Mouse (Mus musculus) forebrain, embryonic 13.5 days (tissue): ENCODE data around the gene Hist2h2be. TPM values are rescaled to one million over a fixed set of nuclear protein-coding genes. Genes with fewer than 3 reads are reported as not detected.
"Not testable (repeated sequence)": the region's sequence is repeated elsewhere in the genome, so short reads cannot be mapped to it uniquely, and the experiment has no call there.

Source experiments
- ATAC-seq: fragments of 200-750 bp; cut with Nextera tagmentation; 2 replicates; pipeline ENCODE4 v1.8.0; 2017
- H3K27ac ChIP-seq: fragments of 300-500 bp; sonication (generic); 2 replicates; pipeline ENCODE4 v1.5.1; 2015; ENCODE audit warnings: inconsistent platforms, mild to moderate bottlenecking, moderate library complexity
- H3K27me3 ChIP-seq: fragments of 300-500 bp; sonication (generic); 2 replicates; pipeline ENCODE4 v1.6.1; 2015; ENCODE audit warnings: mild to moderate bottlenecking, inconsistent platforms
- H3K36me3 ChIP-seq: fragments of 300-500 bp; sonication (generic); 2 replicates; pipeline ENCODE4 v1.6.1; 2015; ENCODE audit warnings: mild to moderate bottlenecking, inconsistent platforms; ENCODE audit not compliant: poor library complexity, severe bottlenecking
- H3K4me1 ChIP-seq: fragments of 300-500 bp; sonication (generic); 2 replicates; pipeline ENCODE4 v1.6.1; 2015; ENCODE audit warnings: inconsistent platforms
- H3K4me2 ChIP-seq: fragments of 300-500 bp; sonication (generic); 2 replicates; pipeline ENCODE4 v1.6.1; 2015; ENCODE audit warnings: inconsistent platforms, mild to moderate bottlenecking, moderate library complexity
- H3K4me3 ChIP-seq: fragments of 300-500 bp; sonication (generic); 2 replicates; pipeline ENCODE4 v1.5.1; 2015; ENCODE audit warnings: mild to moderate bottlenecking, inconsistent platforms
- H3K9ac ChIP-seq: fragments of 300-500 bp; sonication (generic); 2 replicates; pipeline ENCODE4 v1.6.1; 2015; ENCODE audit warnings: mild to moderate bottlenecking, inconsistent platforms
- H3K9me3 ChIP-seq: fragments of 300-500 bp; sonication (generic); replicated peaks from 2 replicates; pipeline ENCODE4 v1.6.1; 2016; ENCODE audit warnings: inconsistent platforms
- WGBS: fragments of 180-500 bp; shearing (Covaris S2); methylation state at CpG from one replicate; pipeline ENCODE4 v1.1.7; 2015; 5-methylcytosine and 5-hydroxymethylcytosine counted together
- polyA plus RNA-seq: library from polyadenylated mRNA; unstranded; fragments of >200 nt; fragmentation: Nextera tagmentation; extraction: Ambion mirVana; gene quantifications from 2 replicates; pipeline ENCODE4 v1.2.1, GENCODE M21; 2015

Hist2h2be gene
- polyA plus RNA-seq, 1 experiment from 2014 or later, result 11.0 TPM

DNA sequence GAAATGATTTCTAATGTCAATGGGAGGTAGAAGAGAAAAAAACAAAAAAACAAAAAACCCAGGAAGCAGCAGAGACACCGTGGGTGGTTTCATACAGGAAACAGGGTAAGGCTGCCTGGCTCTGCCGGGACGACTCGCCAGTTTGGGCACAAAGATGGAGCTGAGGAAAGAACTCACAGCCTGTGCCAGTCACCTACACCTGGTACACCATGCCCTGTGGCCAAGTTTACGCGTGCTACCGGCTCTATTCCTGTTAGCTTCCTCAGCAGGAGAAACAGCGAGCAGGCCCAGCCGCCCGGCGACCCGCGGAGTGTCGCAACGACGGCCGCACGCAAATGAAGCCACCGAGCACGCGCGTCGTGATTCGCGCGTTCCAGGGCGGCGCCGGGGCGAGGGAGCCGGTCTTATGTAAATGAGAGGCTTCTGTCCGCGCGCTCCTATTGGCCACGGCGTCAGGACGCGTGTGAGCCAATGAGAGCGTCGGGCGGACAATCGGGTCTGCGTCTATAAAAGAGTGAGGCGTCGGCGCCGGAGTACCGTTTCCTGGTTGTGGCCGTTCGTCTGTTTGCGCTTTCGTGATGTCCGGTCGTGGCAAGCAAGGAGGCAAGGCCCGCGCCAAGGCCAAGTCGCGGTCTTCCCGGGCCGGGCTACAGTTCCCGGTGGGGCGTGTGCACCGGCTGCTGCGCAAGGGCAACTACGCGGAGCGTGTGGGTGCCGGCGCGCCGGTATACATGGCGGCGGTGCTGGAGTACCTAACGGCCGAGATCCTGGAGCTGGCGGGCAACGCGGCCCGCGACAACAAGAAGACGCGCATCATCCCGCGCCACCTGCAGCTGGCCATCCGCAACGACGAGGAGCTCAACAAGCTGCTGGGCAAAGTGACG, 24.3 kb downstream of the Hist2h2be start, which contains the start of gene Hist2h2aa1:
Hist2h2aa1 (plus strand) TSS at position 495 of the 884 bp plus-strand sequence.
- Histone ChIP-seq H3K4me3 (peak within 1 kb of the TSS; percentile 48), H3K4me2 (peak within 1 kb of the TSS; percentile 70), H3K27ac (peak within 1 kb of the TSS; percentile 96), H3K4me1 (peaks cover 46% of the 10 kb centered on the region), H3K9ac (peak within 1 kb of the TSS; percentile 79)
- not testable (repeated sequence) for H3K36me3 ChIP-seq, H3K27me3 ChIP-seq, H3K9me3 ChIP-seq
- peak; percentile 91 for ATAC-seq
- under 1% methylated on average over 27 of the region's 88 CpGs for WGBS

DNA sequence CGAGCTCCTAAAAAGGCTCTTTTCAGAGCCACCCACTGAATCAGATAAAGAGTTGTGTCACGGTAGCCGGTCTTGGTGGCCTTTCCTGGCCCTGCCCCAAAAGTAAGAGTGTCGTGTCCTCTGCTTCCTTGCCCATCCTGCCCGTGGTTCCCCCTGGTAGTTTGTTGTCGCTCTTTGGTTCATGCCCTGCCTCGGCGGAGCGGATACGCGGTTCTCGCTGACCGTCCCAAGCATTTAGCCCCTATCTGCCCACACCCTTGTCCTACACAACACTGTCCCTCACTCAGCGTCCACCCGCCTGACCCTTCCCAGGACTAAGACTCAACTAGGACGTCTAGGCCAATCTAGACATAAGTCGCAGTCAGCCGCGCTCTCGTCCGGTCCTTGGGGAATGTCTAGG, 25.1 kb downstream of the Hist2h2be start:
- H3K9me3 ChIP-seq, ATAC-seq, H3K36me3 ChIP-seq, H3K27me3 ChIP-seq: not testable (repeated sequence)
- peaks cover 42% of the 10 kb centered on the region for H3K4me1 ChIP-seq
- peak overlapping the region; percentile 51 for H3K4me2 ChIP-seq
- H3K9ac ChIP-seq, result peak overlapping the region; percentile 60; the same call in 1 of the 2 replicates
- H3K4me3 ChIP-seq, result peak overlapping the region; percentile 38
- 0% methylated on average over 10 of the region's 21 CpGs for WGBS
- H3K27ac ChIP-seq, result peak overlapping the region; percentile 80

DNA sequence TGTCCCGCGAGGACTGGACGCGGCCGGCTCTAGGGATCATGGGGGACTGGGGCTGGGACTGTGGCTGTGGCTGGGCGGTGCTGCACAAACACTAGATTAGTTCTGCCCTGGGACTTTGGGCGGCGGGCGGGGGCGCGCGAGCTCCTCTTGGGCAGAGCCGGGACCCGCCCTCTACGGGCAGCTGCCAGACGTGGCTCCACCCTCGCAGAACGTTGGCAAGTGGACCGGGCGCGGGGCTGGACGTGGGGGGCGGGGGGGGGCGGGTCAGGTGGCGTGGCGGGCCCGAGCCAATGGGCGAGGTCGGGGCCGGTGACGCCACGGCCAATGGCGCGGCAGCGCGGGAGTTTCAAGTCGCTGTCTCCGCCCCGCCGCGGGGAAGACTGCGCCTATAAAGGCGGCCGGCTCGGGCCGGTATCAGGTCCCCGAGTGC, 25.5 kb downstream of the Hist2h2be start, which contains the start of gene Hist2h3c1:
Hist2h3c1 (plus strand) TSS at position 259 of the 430 bp plus-strand sequence.
- ATAC-seq, result peak; percentile 90
- Histone ChIP-seq H3K4me3 (peak within 1 kb of the TSS; percentile 45), H3K4me1 (peaks cover 39% of the 10 kb centered on the region), H3K27ac (peak within 1 kb of the TSS; percentile 80), H3K4me2 (peak within 1 kb of the TSS; percentile 62), H3K9ac (peak within 1 kb of the TSS; percentile 73)
- not testable (repeated sequence) for H3K27me3 ChIP-seq, H3K9me3 ChIP-seq, H3K36me3 ChIP-seq
- 0% methylated on average over 1 of the region's 47 CpGs for WGBS

DNA sequence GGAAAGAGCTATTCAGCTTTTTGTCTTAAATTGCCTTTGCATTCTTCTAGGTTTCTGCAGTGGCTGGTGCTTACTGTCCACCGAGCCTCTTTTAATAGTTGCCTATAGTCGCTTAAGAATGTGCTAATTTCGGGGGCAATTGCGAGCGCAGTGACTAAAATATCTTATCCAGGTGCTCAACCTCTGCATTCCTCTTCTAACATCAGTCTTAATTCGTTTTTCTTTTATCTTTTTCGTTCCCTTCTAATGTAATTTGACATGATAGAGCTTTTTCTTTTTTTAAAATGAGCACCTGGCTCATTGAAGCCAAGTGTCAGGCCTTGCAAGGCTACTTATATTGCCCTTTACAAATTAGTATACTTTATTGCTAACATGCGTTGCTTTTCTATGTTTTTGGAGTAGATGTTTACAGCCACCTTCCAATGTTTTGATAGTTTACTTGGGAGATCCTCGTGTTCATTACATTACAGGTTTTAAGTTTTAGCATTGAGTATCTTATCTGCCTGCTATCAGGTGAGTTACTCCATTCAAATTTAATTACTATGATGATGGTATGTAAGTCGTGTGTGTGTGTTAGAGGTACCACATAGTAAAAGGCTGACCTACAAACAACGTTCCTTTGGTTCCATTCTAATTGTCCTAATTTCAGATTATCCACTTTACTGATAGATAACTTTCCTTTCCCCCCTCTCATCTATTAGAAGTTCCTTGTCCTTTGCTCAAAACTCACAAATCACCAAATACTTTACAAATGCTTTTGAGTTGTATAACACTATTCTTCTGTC, 26.6 kb downstream of the Hist2h2be start:
- Histone ChIP-seq H3K4me3 (peak overlapping the region; percentile 45), H3K27ac (peak overlapping the region; percentile 71), H3K9me3 (no peaks in the 10 kb centered on the region), H3K27me3 (no peaks in the 10 kb centered on the region), H3K36me3 (no peaks in the 10 kb centered on the region), H3K4me2 (peak overlapping the region; percentile 62), H3K9ac (peak overlapping the region; percentile 73), H3K4me1 (peaks cover 39% of the 10 kb centered on the region)
- no peak for ATAC-seq
- 2% methylated on average over 11 of the region's 11 CpGs for WGBS

DNA sequence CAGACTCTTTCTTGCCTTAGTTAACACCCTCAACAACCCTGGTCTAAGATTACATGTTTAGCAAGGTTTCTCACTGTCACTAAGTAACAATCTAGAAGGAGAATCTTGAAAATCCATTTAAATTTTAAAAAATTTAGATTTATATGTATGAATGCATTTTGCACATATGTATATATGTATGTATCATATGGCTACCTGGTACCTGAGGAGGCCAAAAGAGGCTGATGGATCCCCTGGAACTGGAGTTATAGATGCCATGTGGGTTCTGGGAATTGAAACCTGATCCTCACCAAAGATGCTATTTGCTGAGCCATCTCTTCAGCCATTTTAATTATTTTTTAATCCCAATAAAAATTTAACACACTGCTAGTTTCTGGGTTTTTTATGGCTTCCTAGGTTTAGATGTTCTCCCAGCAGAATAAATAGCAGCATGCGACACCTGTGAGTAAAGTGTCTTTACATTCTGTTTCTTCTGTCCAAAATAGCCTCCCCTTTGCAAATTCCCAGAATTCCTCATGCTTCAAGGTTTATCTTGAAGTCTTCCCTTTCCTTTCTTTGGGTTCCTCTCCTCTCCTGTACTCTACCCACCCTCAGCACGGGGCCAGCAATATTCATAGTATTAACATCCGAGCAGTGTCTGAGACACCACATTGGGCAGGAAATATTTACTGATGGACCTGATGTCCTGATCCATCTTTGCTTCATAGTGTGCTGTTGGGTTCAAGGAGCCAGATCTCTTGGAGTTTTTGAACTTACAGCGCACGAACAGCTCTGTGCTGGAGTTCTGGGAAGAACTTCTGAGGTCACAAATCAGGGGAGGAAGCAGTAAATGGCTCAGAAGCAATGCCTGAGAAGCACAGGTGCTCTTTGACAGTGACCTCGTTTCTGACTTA, 27.5 kb downstream of the Hist2h2be start:
- no peaks in the 10 kb centered on the region for H3K9me3 ChIP-seq
- no peak overlapping the region for H3K27ac ChIP-seq
- WGBS, result 54% methylated on average over 6 of the region's 6 CpGs
- H3K27me3 ChIP-seq, result no peaks in the 10 kb centered on the region
- peak overlapping the region; percentile 45 for H3K4me3 ChIP-seq
- no peaks in the 10 kb centered on the region for H3K36me3 ChIP-seq
- peaks cover 39% of the 10 kb centered on the region for H3K4me1 ChIP-seq
- ATAC-seq, result no peak
- H3K9ac ChIP-seq, result peak overlapping the region; percentile 73
- H3K4me2 ChIP-seq, result peak overlapping the region; percentile 62

DNA sequence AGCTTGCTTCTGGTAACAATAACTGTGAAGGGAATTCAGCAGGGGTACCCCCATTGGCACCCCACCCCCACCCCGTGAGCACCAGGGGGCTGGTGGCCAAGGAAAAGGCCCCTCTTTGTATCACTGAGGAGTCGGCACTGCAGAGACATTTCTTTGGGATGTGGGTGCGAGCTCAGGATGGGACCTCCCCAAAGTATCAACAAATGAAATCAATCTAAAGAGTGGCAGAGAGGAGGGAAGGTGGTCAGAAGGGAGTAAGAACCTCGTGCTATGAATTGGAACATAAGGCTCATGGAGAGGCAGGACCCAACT, 28.1 kb downstream of the Hist2h2be start:
- peak overlapping the region; percentile 62 for H3K4me2 ChIP-seq

DNA sequence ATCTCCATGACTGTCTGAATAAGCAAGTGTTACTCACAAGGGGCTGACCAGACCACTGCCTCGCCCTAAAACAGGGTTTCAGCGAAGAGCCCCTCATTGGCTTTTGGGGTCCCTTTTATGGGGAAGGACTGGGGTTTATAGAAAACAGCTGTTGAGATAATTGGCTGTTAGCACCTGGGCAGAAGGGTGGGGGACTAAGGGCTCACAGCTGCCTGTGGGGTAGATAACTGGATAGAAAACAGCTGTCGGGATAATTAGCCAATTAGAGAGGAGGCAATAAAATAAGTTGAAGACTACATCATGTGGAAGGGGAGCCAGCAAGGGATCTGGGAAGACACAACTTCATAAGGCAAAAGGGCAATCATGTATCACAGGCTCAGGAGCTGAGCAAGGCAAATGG, 30.0 kb downstream of the Hist2h2be start:
- Histone ChIP-seq H3K4me2 (no peak overlapping the region), H3K9me3 (no peaks in the 10 kb centered on the region), H3K36me3 (no peaks in the 10 kb centered on the region), H3K4me1 (peaks cover 25% of the 10 kb centered on the region), H3K27me3 (no peaks in the 10 kb centered on the region), H3K4me3 (no peak overlapping the region), H3K27ac (no peak overlapping the region), H3K9ac (no peak overlapping the region)
- WGBS, result 74% methylated on average over 3 of the region's 3 CpGs
- no peak for ATAC-seq

More for the DNA sequence above, 28.1 kb downstream of the Hist2h2be start:
- Histone ChIP-seq H3K9me3 (no peaks in the 10 kb centered on the region), H3K9ac (0 out of 2 replicates have a peak overlapping the region, but pooled peaks have one; percentile 73), H3K27ac (no peak overlapping the region), H3K36me3 (no peaks in the 10 kb centered on the region), H3K27me3 (no peaks in the 10 kb centered on the region), H3K4me1 (peaks cover 34% of the 10 kb centered on the region), H3K4me3 (peak overlapping the region; percentile 45; the same call in 1 of the 2 replicates)
- no peak for ATAC-seq
- 49% methylated on average over 4 of the region's 4 CpGs for WGBS

DNA sequence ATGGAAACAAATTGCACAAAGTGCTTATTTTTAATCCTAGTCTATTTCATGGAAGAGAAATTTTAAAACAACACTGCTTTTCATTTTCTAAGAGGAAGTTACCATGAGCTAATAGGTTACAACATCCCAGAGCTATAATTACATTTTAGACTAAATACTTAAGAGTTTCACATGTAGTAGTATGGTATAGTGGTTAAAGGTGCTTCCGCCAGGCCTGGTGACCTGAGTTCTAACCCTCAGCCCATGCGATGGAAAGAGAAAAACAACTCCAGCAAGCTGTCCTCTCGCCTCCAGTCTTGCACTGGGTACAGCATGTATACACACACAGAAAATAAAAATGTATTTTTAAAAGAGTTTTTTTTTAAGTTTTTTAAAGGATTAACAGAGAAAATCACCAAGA, 30.9 kb downstream of the Hist2h2be start:
- Histone ChIP-seq H3K9me3 (no peaks in the 10 kb centered on the region), H3K9ac (no peak overlapping the region), H3K27ac (no peak overlapping the region), H3K4me2 (no peak overlapping the region), H3K4me1 (peaks cover 25% of the 10 kb centered on the region), H3K4me3 (no peak overlapping the region), H3K36me3 (no peaks in the 10 kb centered on the region), H3K27me3 (no peaks in the 10 kb centered on the region)
- 93% methylated on average over 3 of the region's 3 CpGs for WGBS
- ATAC-seq, result no peak

DNA sequence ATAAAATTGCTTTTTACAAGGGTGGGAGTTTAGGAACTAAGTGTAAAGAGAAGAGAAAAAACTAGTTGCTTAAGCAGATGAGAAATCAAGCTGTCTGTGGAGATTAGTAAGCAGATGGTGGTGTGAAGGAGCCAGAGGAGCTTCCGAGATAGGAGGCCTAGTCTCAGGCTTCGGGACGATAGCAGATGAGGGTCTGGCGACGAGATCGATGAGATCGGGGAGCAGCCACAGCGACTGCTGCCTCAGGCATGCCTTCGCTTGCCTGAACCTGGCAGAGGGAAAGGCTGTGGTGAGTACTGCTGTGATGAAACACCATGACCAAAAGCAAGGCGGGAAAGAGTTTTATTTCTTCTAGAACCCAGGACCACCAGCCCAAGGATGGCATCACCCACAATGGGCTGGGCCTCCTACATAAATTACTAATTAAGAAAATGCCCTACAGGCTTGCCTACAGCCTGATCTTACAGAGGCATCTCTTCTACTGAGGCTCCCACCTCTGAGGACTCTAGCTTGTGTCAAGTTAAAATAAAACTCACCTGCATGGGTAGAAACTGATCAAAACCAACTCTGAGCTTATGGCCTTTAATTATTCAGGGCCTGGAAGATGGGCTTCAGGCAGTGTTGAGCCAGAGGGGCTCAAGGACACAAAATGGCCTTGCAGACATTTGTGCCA, 33.9 kb downstream of the Hist2h2be start:
- Histone ChIP-seq H3K36me3 (no peaks in the 10 kb centered on the region), H3K9ac (no peak overlapping the region), H3K4me2 (no peak overlapping the region), H3K4me3 (no peak overlapping the region), H3K9me3 (no peaks in the 10 kb centered on the region), H3K27me3 (no peaks in the 10 kb centered on the region), H3K4me1 (no peaks in the 10 kb centered on the region), H3K27ac (no peak overlapping the region)
- 69% methylated on average over 10 of the region's 10 CpGs for WGBS
- ATAC-seq, result no peak

DNA sequence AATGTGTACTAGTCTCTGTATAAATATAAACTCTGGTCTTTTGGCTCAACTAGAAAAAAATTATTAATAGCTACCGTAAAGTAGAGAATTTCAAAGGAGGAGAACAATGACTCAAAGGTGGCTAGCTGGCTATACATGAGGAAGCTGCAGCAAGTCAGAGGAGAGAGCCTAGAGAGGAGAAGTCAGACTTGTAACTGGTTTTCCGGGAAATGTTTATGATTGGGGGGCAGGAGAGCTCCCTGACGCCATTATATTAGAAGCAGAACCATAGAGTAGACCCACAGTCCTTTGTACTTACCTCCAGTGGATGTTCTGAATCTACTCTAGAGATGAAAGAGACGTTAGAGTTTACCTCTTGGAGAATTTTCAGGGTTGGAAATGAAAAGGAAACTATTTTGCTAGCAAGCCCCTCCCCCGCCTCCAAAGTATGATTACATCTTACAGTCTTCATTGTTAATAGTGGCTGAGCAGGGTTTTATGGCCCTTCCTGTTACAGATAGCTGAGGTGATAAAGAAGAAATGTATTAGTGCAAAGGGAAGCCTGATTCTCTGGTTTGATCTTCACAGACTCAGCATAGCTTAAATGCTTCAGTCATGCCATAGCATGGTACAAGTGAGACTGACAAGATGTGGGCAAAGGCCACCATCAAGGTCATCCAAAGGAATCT, 35.1 kb downstream of the Hist2h2be start:
- no peak overlapping the region for H3K4me2 ChIP-seq
- H3K9ac ChIP-seq, result no peak overlapping the region
- no peaks in the 10 kb centered on the region for H3K27me3 ChIP-seq
- no peak overlapping the region for H3K27ac ChIP-seq
- no peaks in the 10 kb centered on the region for H3K36me3 ChIP-seq
- no peak overlapping the region for H3K4me3 ChIP-seq
- WGBS, result 86% methylated on average over 5 of the region's 5 CpGs
- no peaks in the 10 kb centered on the region for H3K4me1 ChIP-seq
- ATAC-seq, result no peak
- no peaks in the 10 kb centered on the region for H3K9me3 ChIP-seq

DNA sequence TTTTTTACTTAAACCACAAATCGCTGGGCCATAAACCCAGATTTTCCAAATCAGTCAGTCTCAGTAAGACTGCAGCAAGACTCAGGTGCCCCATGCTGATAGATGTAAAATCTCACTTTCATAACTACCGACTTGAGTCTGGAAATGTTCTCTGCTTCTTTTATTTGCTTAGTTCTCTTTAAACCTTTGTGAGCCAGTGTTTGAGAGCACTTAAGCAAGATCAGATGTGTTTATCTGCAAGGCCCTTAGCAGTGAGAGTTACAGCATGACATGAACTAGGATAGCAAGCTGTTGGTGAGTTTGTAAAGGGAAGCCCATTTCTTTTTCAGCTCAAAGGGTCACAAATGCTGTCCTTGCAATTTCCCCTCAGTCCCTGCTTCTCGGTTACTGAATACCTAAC, 36.3 kb downstream of the Hist2h2be start:
- no peak overlapping the region for H3K4me3 ChIP-seq
- no peak overlapping the region for H3K27ac ChIP-seq
- 84% methylated on average over 3 of the region's 3 CpGs for WGBS
- no peaks in the 10 kb centered on the region for H3K36me3 ChIP-seq
- no peak for ATAC-seq
- H3K4me2 ChIP-seq, result no peak overlapping the region
- no peak overlapping the region for H3K9ac ChIP-seq
- peaks cover 6% of the 10 kb centered on the region for H3K4me1 ChIP-seq
- no peaks in the 10 kb centered on the region for H3K9me3 ChIP-seq
- no peaks in the 10 kb centered on the region for H3K27me3 ChIP-seq
